Mouse (Mus musculus): ENCODE results near the gene Samd4b. TPM values are rescaled to one million over a fixed set of nuclear protein-coding genes. Genes with fewer than 3 reads are reported as not detected.

The Samd4b gene
- total and polyA plus RNA-seq, 3 experiments, result 4.4 to 88.8 (median 75.9) TPM

DNA sequence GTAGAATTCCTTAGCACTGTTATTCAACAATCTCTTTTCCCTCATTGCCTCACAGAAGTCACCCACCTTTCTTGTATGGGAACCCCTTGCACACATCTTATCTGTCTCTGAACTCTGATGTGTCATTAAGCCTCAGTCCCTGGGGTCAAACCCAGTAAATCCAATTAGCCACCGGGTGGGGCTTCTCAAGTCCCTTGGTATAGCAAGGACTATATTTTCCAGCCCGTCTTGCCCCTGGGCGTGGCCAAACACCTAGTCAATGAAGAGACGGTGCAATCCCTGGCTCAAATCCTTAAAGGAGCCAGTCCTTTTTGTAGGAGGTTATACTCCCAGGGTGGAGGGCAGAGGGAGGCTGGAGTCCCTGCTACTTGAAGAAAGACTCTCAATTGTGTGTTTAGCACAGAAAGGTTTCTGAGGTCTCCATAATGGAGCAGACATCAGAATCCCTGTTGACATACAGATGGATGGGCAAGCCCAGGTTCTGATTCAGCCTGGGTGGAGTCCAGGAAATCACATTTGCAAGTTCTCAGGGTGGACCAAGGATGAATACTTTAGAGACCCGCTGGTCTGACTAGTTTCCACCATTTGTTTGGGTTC lies 41.9 kb downstream of the Samd4b start:
- ATAC-seq (ENCODE audit: extremely low read depth, insufficient number of reproducible peaks, low FRiP score, poor library complexity, severe bottlenecking) (no peak), DNase-seq (ENCODE audit: low spot score) (no peak)
- Histone ChIP-seq H3K4me3 (ENCODE audit: low read depth, low read length) (no peak overlapping the region), H3K4me1 (ENCODE audit: insufficient read depth, low read depth, low read length) (peaks cover 30% of the 10 kb centered on the region), H3K9me3 (replicated peaks) (no peaks in the 10 kb centered on the region), H3K36me3 (replicated peaks) (peaks cover 37% of the 10 kb centered on the region), H3K27me3 (ENCODE audit: insufficient read depth, low read length) (peaks cover 10% of the 10 kb centered on the region; the same call in 1 of the 2 replicates)
- TF ChIP-seq GATA1 (IDR thresholded peaks at IDR 0.05; ENCODE audit: borderline replicate concordance, low read length) (no peak), GATA2 (IDR thresholded peaks at IDR 0.05; ENCODE audit: borderline replicate concordance, low read depth, low read length) (no peak), TAL1 (conservative IDR thresholded peaks at IDR 0.05; ENCODE audit: low read depth, low read length) (no peak), CTCF (IDR thresholded peaks at IDR 0.05; ENCODE audit: low read depth, low read length) (no peak), POLR2AphosphoS5 (IDR thresholded peaks at IDR 0.05; ENCODE audit: insufficient replicate concordance, low read depth, low read length) (no peak)

DNA sequence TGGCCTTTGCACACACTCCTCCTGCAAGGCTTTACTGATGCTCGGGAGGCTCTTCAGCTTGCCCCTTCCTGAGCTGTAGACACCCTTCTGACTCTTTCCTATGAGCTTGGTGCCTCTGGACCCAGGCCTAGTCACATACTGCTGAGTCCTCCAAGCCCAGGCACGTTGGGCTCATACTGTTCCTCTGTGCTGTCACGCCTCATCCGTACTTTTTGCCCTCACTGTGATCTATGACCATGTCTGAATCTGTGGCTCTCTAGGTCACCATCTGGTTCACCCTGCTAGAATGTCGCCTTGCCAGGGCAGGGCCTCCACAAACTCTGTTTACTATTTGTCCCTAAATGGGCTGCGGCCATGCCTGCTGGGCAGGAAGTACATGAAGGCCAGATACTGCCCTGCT lies 44.9 kb downstream of the Samd4b start:
- no peak overlapping the region for H3K4me3 ChIP-seq (ENCODE audit: low read depth, low read length)
- peaks cover 10% of the 10 kb centered on the region; the same call in 1 of the 2 replicates for H3K27me3 ChIP-seq (ENCODE audit: insufficient read depth, low read length)
- no peak for TF ChIP-seq GATA1 (IDR thresholded peaks at IDR 0.05; ENCODE audit: borderline replicate concordance, low read length)
- TF ChIP-seq TAL1 (conservative IDR thresholded peaks at IDR 0.05; ENCODE audit: low read depth, low read length), result no peak
- no peak for TF ChIP-seq POLR2AphosphoS5 (IDR thresholded peaks at IDR 0.05; ENCODE audit: insufficient replicate concordance, low read depth, low read length)
- no peak for TF ChIP-seq CTCF (IDR thresholded peaks at IDR 0.05; ENCODE audit: low read depth, low read length)
- no peak for TF ChIP-seq GATA2 (IDR thresholded peaks at IDR 0.05; ENCODE audit: borderline replicate concordance, low read depth, low read length)
- peaks cover 20% of the 10 kb centered on the region for H3K4me1 ChIP-seq (ENCODE audit: insufficient read depth, low read depth, low read length)
- H3K36me3 ChIP-seq (replicated peaks), result peaks cover 9% of the 10 kb centered on the region
- ATAC-seq (ENCODE audit: extremely low read depth, insufficient number of reproducible peaks, low FRiP score, poor library complexity, severe bottlenecking), result no peak
- no peak for DNase-seq (ENCODE audit: low spot score)
- H3K9me3 ChIP-seq (replicated peaks), result no peaks in the 10 kb centered on the region

DNA sequence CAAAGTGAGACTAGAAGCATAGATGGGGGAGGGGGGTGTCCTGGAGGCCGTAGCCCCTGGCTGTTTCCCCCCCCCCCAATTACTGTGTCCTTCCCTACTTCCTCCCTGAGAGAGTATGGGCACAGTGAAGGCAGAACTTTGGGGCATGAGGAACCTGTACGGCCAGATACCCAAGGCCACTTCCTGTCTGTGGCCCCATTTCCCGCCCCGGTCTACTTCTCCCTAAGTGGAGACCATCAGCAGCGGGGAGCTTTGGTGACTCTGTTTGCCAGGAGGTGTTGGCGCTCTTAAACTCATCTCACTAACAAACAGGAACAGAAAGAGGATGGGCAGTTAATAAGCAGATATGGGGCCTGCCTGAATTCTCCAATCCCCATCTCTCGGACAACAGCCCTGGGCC lies 50.3 kb downstream of the Samd4b start:
- ATAC-seq (ENCODE audit: extremely low read depth, insufficient number of reproducible peaks, low FRiP score, poor library complexity, severe bottlenecking), result no peak
- no peak for TF ChIP-seq POLR2AphosphoS5 (IDR thresholded peaks at IDR 0.05; ENCODE audit: insufficient replicate concordance, low read depth, low read length)
- TF ChIP-seq GATA2 (IDR thresholded peaks at IDR 0.05; ENCODE audit: borderline replicate concordance, low read depth, low read length), result no peak
- TF ChIP-seq CTCF (IDR thresholded peaks at IDR 0.05; ENCODE audit: low read depth, low read length), result no peak
- TF ChIP-seq GATA1 (IDR thresholded peaks at IDR 0.05; ENCODE audit: borderline replicate concordance, low read length), result no peak
- no peak for TF ChIP-seq TAL1 (conservative IDR thresholded peaks at IDR 0.05; ENCODE audit: low read depth, low read length)
- Histone ChIP-seq H3K9me3 (replicated peaks) (no peaks in the 10 kb centered on the region), H3K4me3 (ENCODE audit: low read depth, low read length) (no peak overlapping the region), H3K27me3 (ENCODE audit: insufficient read depth, low read length) (peaks cover 28% of the 10 kb centered on the region; the same call in 1 of the 2 replicates), H3K36me3 (replicated peaks) (no peaks in the 10 kb centered on the region), H3K4me1 (ENCODE audit: insufficient read depth, low read depth, low read length) (peaks cover 9% of the 10 kb centered on the region)
- no peak for DNase-seq (ENCODE audit: low spot score)

DNA sequence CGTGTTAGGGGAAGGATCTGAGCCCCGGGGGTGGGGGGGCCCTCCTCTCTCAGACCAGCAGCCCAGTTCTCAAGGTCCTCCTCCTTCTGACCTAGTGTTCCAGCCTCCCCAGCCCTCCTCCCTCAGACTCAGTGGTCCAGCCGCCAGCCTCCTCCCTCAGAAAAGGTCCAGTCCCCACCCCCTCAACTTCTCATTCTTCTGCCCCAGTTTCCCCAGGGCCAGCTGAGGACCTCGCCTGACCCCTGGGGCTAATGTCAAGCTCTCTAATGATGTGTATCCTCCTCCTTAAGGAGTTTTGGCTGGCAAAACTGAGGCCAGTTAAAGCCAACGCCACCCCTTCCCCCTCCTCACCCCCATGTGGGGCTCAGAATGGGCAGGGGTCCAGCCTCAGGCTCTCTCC lies 50.8 kb downstream of the Samd4b start, which contains the start of gene Nccrp1:
Nccrp1 (minus strand) TSS at position 101 of the 400 bp plus-strand sequence.
- no peaks in the 10 kb centered on the region for H3K9me3 ChIP-seq (replicated peaks)
- no peak for DNase-seq (ENCODE audit: low spot score)
- TF ChIP-seq GATA2 (IDR thresholded peaks at IDR 0.05; ENCODE audit: borderline replicate concordance, low read depth, low read length) (no peak), POLR2AphosphoS5 (IDR thresholded peaks at IDR 0.05; ENCODE audit: insufficient replicate concordance, low read depth, low read length) (no peak), CTCF (IDR thresholded peaks at IDR 0.05; ENCODE audit: low read depth, low read length) (no peak), GATA1 (IDR thresholded peaks at IDR 0.05; ENCODE audit: borderline replicate concordance, low read length) (no peak), TAL1 (conservative IDR thresholded peaks at IDR 0.05; ENCODE audit: low read depth, low read length) (no peak)
- ATAC-seq (ENCODE audit: extremely low read depth, insufficient number of reproducible peaks, low FRiP score, poor library complexity, severe bottlenecking), result no peak
- peaks cover 25% of the 10 kb centered on the region; the same call in 1 of the 2 replicates for H3K27me3 ChIP-seq (ENCODE audit: insufficient read depth, low read length)
- H3K4me1 ChIP-seq (ENCODE audit: insufficient read depth, low read depth, low read length), result peaks cover 9% of the 10 kb centered on the region
- H3K4me3 ChIP-seq (ENCODE audit: low read depth, low read length), result no peak within 1 kb of the TSS
- H3K36me3 ChIP-seq (replicated peaks), result no peaks in the 10 kb centered on the region

DNA sequence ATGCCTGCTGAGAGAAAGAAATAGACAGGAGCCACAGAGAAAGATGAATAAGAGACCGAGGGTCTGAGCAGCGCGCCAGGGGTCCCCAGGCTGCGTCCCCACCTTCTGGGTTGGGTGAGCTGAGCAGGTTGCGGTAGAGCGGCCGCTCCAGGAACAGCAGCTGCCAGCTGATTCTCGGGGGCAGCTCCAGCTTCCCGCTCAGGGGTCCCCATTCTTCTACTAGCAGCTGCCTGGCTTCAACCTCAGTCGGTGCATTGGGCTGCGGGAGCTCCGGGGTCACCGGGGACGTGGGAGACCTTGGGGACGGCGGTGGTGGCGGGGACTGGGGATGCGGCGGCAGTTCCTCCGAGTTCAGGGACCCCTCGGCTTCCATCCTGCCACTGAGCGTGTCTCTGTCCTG lies 51.3 kb downstream of the Samd4b start:
- ATAC-seq (ENCODE audit: extremely low read depth, insufficient number of reproducible peaks, low FRiP score, poor library complexity, severe bottlenecking) (no peak), DNase-seq (ENCODE audit: low spot score) (no peak)
- TF ChIP-seq GATA2 (IDR thresholded peaks at IDR 0.05; ENCODE audit: borderline replicate concordance, low read depth, low read length) (no peak), POLR2AphosphoS5 (IDR thresholded peaks at IDR 0.05; ENCODE audit: insufficient replicate concordance, low read depth, low read length) (no peak), GATA1 (IDR thresholded peaks at IDR 0.05; ENCODE audit: borderline replicate concordance, low read length) (no peak), CTCF (IDR thresholded peaks at IDR 0.05; ENCODE audit: low read depth, low read length) (no peak), TAL1 (conservative IDR thresholded peaks at IDR 0.05; ENCODE audit: low read depth, low read length) (no peak)
- Histone ChIP-seq H3K27me3 (ENCODE audit: insufficient read depth, low read length) (peaks cover 22% of the 10 kb centered on the region; the same call in 1 of the 2 replicates), H3K9me3 (replicated peaks) (no peaks in the 10 kb centered on the region), H3K4me1 (ENCODE audit: insufficient read depth, low read depth, low read length) (peaks cover 9% of the 10 kb centered on the region), H3K4me3 (ENCODE audit: low read depth, low read length) (no peak overlapping the region), H3K36me3 (replicated peaks) (no peaks in the 10 kb centered on the region)

DNA sequence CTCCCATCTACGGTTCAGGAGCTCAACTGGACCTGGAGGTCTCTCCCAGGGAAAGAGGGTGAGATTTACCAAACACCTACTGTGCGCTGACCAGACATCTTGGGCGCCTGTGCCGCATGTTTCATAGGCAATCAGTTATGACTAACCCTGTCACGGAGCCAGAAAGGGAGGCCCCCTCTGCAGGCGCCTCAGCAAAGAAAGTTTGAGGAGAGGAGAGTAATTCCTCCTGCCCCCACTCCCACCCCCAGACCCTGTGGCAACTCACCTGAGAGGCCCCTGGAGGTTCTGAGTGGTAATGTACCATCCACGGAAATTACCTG lies 52.1 kb downstream of the Samd4b start:
- Histone ChIP-seq H3K4me1 (ENCODE audit: insufficient read depth, low read depth, low read length) (peaks cover 9% of the 10 kb centered on the region), H3K36me3 (replicated peaks) (no peaks in the 10 kb centered on the region), H3K9me3 (replicated peaks) (peaks cover 2% of the 10 kb centered on the region), H3K4me3 (ENCODE audit: low read depth, low read length) (no peak overlapping the region), H3K27me3 (ENCODE audit: insufficient read depth, low read length) (peaks cover 25% of the 10 kb centered on the region; the same call in 1 of the 2 replicates)
- DNase-seq (ENCODE audit: low spot score) (no peak), ATAC-seq (ENCODE audit: extremely low read depth, insufficient number of reproducible peaks, low FRiP score, poor library complexity, severe bottlenecking) (no peak)
- TF ChIP-seq POLR2AphosphoS5 (IDR thresholded peaks at IDR 0.05; ENCODE audit: insufficient replicate concordance, low read depth, low read length), result no peak
- no peak for TF ChIP-seq CTCF (IDR thresholded peaks at IDR 0.05; ENCODE audit: low read depth, low read length)
- TF ChIP-seq TAL1 (conservative IDR thresholded peaks at IDR 0.05; ENCODE audit: low read depth, low read length), result no peak
- no peak for TF ChIP-seq GATA1 (IDR thresholded peaks at IDR 0.05; ENCODE audit: borderline replicate concordance, low read length)
- no peak for TF ChIP-seq GATA2 (IDR thresholded peaks at IDR 0.05; ENCODE audit: borderline replicate concordance, low read depth, low read length)
